Mouse (Mus musculus) myocyte (in vitro differentiated cells): ENCODE data around the gene Apex2. TPM values are rescaled to one million over a fixed set of nuclear protein-coding genes. Genes with fewer than 3 reads are reported as not detected.
"Not testable (repeated sequence)": the region's sequence is repeated elsewhere in the genome, so short reads cannot be mapped to it uniquely, and the experiment has no call there.

Source experiments
- H3K27me3 ChIP-seq: one replicate; pipeline ENCODE4 v1.6.1; 2011; ENCODE audit not compliant: control insufficient read depth, insufficient read depth, insufficient read length
- H3K36me3 ChIP-seq: one replicate; pipeline ENCODE4 v1.6.1; 2011; ENCODE audit not compliant: control insufficient read depth, insufficient read depth
- H3K4me2 ChIP-seq: one replicate; pipeline ENCODE4 v1.6.1; 2011; ENCODE audit warnings: low read depth, control low read depth
- H3K4me3 ChIP-seq: one replicate; pipeline ENCODE4 v1.5.1; 2011; ENCODE audit warnings: mild to moderate bottlenecking, control low read depth, moderate library complexity
- H3K79me2 ChIP-seq: one replicate; pipeline ENCODE4 v1.6.1; 2011; ENCODE audit not compliant: control insufficient read depth, insufficient read depth
- H3ac ChIP-seq: one replicate; pipeline ENCODE4 v1.6.1; 2011; ENCODE audit not compliant: control insufficient read depth, insufficient read length
- CEBPB ChIP-seq: IDR thresholded peaks from 2 replicates; pipeline ENCODE4 v1.6.1; 2011; ENCODE audit warnings: mild to moderate bottlenecking, moderate library complexity; ENCODE audit not compliant: poor library complexity, insufficient read depth, severe bottlenecking
- E2F4 ChIP-seq: IDR thresholded peaks from one replicate; pipeline ENCODE4 v1.6.1; 2011; ENCODE audit warnings: mild to moderate bottlenecking, control low read depth, moderate library complexity; ENCODE audit not compliant: insufficient read depth
- MAX ChIP-seq: IDR thresholded peaks from one replicate; pipeline ENCODE4 v1.6.1; 2011; ENCODE audit warnings: low read depth, mild to moderate bottlenecking, control low read depth
- MYOD1 ChIP-seq, 3 experiments: IDR thresholded peaks; one replicate each; pipeline ENCODE4 v1.6.1; 2011; ENCODE audit warnings: control low read depth in 2 of 3, low read depth in 2 of 3, mild to moderate bottlenecking in 2 of 3, moderate library complexity in 1 of 3; ENCODE audit not compliant: insufficient read length in 2 of 3, control insufficient read depth in 1 of 3
- MYOG ChIP-seq, 3 experiments: IDR thresholded peaks; one replicate each; pipeline ENCODE4 v1.6.1; 2011; ENCODE audit warnings: control low read depth in 2 of 3, low read depth in 2 of 3, mild to moderate bottlenecking in 2 of 3; ENCODE audit not compliant: insufficient read length in 2 of 3, control insufficient read depth in 1 of 3, insufficient read depth in 1 of 3
- POLR2A ChIP-seq: IDR thresholded peaks from one replicate; pipeline ENCODE4 v1.6.1; 2011; ENCODE audit warnings: low read depth, mild to moderate bottlenecking, control low read depth, moderate library complexity; ENCODE audit not compliant: insufficient read length
- POLR2AphosphoS2 ChIP-seq: IDR thresholded peaks from one replicate; pipeline ENCODE4 v1.6.1; 2011; ENCODE audit warnings: low read depth, control low read depth; ENCODE audit not compliant: insufficient read length
- REST ChIP-seq: IDR thresholded peaks from one replicate; pipeline ENCODE4 v1.6.1; 2011; ENCODE audit warnings: mild to moderate bottlenecking, control low read depth, moderate library complexity; ENCODE audit not compliant: insufficient read depth, insufficient read length
- SRF ChIP-seq: IDR thresholded peaks from one replicate; pipeline ENCODE4 v1.6.1; 2011; ENCODE audit warnings: low read depth; ENCODE audit not compliant: control insufficient read depth, insufficient read length
- TCF12 ChIP-seq: IDR thresholded peaks from one replicate; pipeline ENCODE4 v1.6.1; 2011; ENCODE audit warnings: mild to moderate bottlenecking, control low read depth; ENCODE audit not compliant: poor library complexity, insufficient read depth, severe bottlenecking
- TCF3 ChIP-seq: IDR thresholded peaks from one replicate; pipeline ENCODE4 v1.6.1; 2011; ENCODE audit warnings: low read depth, control low read depth; ENCODE audit not compliant: insufficient read length
- USF1 ChIP-seq: IDR thresholded peaks from one replicate; pipeline ENCODE4 v1.6.1; 2011; ENCODE audit warnings: low read depth, mild to moderate bottlenecking, control low read depth, moderate library complexity
- polyA plus RNA-seq: library from polyadenylated mRNA; unstranded; fragments of >200 nt; fragmentation: generic; extraction: Trizol; gene quantifications from one replicate; pipeline ENCODE4 v1.2.1, GENCODE M21; 2012; ENCODE audit warnings: missing spikeins

Apex2 gene
- polyA plus RNA-seq, 1 experiment, result 6.2 TPM

DNA sequence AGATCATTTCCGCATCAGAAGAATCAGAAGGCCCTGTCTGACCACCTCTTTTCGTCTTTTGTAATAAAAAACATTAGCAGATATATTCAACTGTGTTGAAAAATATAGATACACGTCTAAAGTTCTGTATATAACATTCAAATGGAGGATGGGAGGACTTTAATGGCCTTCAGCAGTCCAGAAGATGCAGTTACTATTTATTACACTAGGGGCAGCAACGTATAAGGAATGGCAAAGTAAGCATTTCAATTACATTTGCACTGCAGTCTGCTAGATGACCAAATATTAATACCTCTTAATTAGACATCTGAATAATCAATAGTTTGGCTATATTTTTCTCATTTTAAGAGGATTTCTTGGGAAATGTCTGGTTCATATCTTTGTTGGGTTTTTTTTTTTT is 79.0 kb downstream of the Apex2 start:
- no peaks in the 10 kb centered on the region for H3K79me2 ChIP-seq
- H3K4me3 ChIP-seq, result no peak overlapping the region
- H3K4me2 ChIP-seq, result no peak overlapping the region
- no peaks in the 10 kb centered on the region for H3K36me3 ChIP-seq
- TF ChIP-seq USF1 (no peak), TCF3 (no peak), E2F4 (no peak), TCF12 (no peak), MYOG (IDR thresholded peaks at IDR 0.05; ENCODE audit: control insufficient read depth in 1 of 3, insufficient read depth in 1 of 3, insufficient read length in 2 of 3, low read depth in 2 of 3) (no peak), REST (no peak), MYOD1 (IDR thresholded peaks at IDR 0.05; ENCODE audit: control insufficient read depth in 1 of 3, insufficient read length in 2 of 3, low read depth in 2 of 3) (no peak), CEBPB (no peak), MAX (no peak), SRF (no peak)
- H3K27me3 ChIP-seq, result no peaks in the 10 kb centered on the region
- no peak overlapping the region for H3ac ChIP-seq

DNA sequence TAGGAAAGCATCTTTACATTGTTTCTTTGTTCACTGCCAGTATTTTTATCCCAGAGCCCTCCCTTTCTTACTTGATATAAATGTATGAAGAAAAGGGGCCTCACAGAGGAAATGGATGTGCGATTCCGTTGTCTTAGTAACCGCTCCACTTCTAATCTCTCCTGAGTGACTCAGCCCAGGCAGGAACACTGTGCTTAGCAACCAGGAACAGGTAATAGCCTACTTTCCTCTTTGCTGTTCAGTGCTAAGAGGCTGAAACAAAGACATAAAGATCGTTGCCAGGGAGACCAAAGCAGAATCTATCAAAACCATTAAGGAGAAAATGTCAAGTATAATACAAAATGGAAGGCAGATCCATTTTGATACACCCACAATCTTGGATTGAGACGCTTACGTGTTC is 81.0 kb downstream of the Apex2 start:
- H3K4me2 ChIP-seq, result no peak overlapping the region
- H3K79me2 ChIP-seq, result no peaks in the 10 kb centered on the region
- H3K27me3 ChIP-seq, result no peaks in the 10 kb centered on the region
- no peak overlapping the region for H3ac ChIP-seq
- H3K4me3 ChIP-seq, result no peak overlapping the region
- no peaks in the 10 kb centered on the region for H3K36me3 ChIP-seq
- TF ChIP-seq E2F4 (no peak), USF1 (no peak), POLR2A (no peak), MYOD1 (IDR thresholded peaks at IDR 0.05; ENCODE audit: control insufficient read depth in 1 of 3, insufficient read length in 2 of 3, low read depth in 2 of 3) (no peak), CEBPB (no peak), REST (no peak), TCF12 (no peak), TCF3 (no peak), MAX (no peak), SRF (no peak), MYOG (IDR thresholded peaks at IDR 0.05; ENCODE audit: control insufficient read depth in 1 of 3, insufficient read depth in 1 of 3, insufficient read length in 2 of 3, low read depth in 2 of 3) (no peak), POLR2AphosphoS2 (no peak)

DNA sequence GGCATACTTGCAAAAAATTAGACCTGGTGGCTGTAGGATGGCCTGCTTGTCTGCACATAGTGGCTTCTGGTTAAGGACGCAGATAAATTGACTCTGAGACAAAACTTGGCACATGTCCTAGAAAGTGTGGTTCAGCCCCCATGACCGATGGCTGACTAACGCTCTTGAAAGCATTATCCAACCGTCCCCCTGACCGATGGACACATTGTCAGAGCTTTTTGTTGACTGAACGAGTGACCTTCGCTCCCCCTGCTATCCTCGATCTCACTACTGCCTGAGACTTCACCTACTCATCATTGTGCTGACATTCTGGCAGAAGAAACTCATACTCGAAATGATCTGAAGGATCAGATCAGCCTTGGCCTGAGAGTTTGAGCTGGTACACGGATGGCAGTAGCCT is 101.9 kb downstream of the Apex2 start:
- not testable (repeated sequence) for H3K4me3 ChIP-seq

GRCm38 (mm10) chrX:150486314-150487030 is 103.2 kb downstream of the Apex2 start:
- H3K4me3 ChIP-seq, H3ac ChIP-seq, H3K27me3 ChIP-seq, H3K79me2 ChIP-seq, H3K36me3 ChIP-seq: not testable (repeated sequence)
- H3K4me2 ChIP-seq, result peak overlapping the region; percentile 66

More for the DNA sequence above, 101.9 kb downstream of the Apex2 start:
- H3K36me3 ChIP-seq, H3K27me3 ChIP-seq, H3K79me2 ChIP-seq, H3ac ChIP-seq, H3K4me2 ChIP-seq: not testable (repeated sequence)

DNA sequence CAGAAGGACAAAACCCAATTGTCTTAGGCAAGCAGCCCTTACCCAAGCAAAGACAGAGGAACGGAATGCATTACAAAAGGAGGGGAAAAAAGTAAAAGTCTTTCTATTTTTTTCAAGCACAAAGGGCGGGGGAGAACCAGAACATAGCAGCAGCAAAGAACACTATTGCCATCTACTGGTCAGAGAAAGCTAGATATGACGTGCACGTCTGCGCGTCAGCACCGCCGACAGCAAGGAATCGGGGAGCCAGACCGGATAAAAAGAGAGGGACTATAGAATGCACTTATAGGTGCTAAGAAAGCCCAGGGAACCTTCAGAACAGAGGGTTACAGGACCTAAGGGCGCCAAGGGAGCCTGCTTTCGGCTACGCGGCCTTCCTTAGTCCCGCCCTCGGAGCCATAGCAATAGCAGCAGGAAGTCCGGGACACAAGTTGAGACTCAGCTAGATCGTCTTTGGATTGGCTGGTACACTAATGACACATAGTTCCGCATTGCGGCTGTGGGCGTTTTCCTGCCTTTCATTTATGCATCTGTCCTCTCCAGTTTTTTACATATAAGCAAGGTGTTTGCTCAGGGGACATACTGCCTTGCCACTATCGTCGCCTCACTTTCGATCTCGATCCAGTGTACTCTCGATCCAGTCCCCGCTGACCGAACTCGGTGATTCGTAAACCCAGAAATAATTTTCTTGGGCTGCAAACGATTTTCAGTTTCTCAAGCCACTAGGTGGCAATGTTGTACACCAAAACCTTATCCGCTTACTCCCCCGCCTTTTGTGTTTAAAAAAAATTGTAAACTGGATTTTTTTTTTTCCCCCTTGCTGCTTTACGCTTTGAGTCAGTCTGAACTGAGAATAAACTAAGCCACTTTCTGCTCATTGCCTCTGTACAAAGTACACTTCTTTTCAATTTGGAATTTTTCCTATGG is 111.6 kb downstream of the Apex2 start:
- peak; percentile 11 for TF ChIP-seq POLR2AphosphoS2
- no peak for TF ChIP-seq CEBPB
- TF ChIP-seq SRF, result peak; percentile 47
- Histone ChIP-seq H3K4me3 (peak overlapping the region; percentile 30), H3K36me3 (no peaks in the 10 kb centered on the region), H3ac (no peak overlapping the region), H3K27me3 (no peaks in the 10 kb centered on the region), H3K79me2 (no peaks in the 10 kb centered on the region), H3K4me2 (peak overlapping the region; percentile 8)
